Mouse (Mus musculus): ENCODE data around the gene Crhbp. TPM values are rescaled to one million over a fixed set of nuclear protein-coding genes. Genes with fewer than 3 reads are reported as not detected.

The Crhbp gene
- polyA plus RNA-seq, 1 experiment from 2014 or later = 0.17 TPM

DNA sequence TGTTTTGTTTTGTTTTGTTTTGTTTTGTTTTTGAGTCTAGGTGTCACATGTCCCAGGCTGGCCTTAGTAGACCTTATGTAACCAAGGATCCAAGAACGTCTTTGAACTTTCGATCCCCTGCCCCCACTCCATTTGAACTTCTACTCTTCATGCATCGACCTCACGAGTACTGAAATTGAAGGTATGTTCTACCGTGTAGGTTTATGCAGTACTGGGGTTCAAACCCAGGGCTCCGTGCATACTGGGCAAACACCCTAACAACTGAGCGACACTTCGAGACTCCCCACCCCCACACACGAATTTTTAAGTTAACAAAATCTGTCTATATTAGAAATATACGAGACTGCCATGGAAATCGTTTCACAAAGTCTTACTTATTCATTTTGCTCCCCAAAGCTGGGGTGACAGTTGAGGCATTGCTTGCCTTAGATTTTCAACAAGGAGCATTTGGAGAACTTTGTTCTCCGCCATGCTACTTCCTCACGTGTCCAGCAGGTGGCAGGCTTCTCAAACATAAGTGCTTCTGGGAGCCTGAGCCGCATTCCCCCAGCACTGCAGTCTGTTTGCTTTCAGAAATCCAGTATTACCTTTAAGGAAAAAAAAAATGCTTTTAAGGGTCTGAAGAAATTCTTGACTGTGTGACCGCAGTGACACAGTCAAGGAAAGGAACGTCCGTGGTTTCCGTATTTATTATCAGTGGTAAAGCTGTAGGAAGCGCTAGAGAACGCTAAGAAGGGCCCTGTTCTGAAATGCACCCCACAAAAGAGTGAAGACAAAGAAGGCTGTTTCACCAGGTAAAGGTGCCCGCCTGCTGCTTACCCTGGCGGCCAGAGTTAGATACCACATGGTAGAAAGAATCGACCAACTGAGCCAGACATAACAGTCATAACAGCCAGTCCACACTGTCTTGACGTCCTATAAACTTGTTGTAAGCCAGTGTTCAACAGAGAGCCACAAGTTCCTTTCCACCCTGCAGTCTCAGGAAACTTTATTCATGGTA, 54.6 kb downstream of the Crhbp start:
- WGBS = 32% methylated on average over 24 of the region's 24 CpGs
- ATAC-seq (replicated peaks; ENCODE audit: low FRiP score) (no peak), DNase-seq (ENCODE audit: low spot score) (peak; percentile 85)
- H3K9ac ChIP-seq (ENCODE audit: low read length) = no peak overlapping the region
- H3K4me2 ChIP-seq (ENCODE audit: low read depth, low read length, severe bottlenecking) = 0 out of 2 replicates have a peak overlapping the region, but pooled peaks have one; percentile 8
- no peak overlapping the region for H3K27ac ChIP-seq (ENCODE audit: low read depth, low read length)
- no peaks in the 10 kb centered on the region for H3K9me3 ChIP-seq (ENCODE audit: control insufficient read depth, low read length)
- H3K27me3 ChIP-seq (ENCODE audit: control insufficient read depth, insufficient read depth, low read length) = no peaks in the 10 kb centered on the region
- H3K36me3 ChIP-seq (ENCODE audit: control insufficient read depth, insufficient read depth, low read length) = no peaks in the 10 kb centered on the region
- H3K4me1 ChIP-seq (replicated peaks; ENCODE audit: control insufficient read depth, insufficient read depth, low read length) = no peaks in the 10 kb centered on the region
- H3K4me3 ChIP-seq (ENCODE audit: low read depth, low read length) = no peak overlapping the region

DNA sequence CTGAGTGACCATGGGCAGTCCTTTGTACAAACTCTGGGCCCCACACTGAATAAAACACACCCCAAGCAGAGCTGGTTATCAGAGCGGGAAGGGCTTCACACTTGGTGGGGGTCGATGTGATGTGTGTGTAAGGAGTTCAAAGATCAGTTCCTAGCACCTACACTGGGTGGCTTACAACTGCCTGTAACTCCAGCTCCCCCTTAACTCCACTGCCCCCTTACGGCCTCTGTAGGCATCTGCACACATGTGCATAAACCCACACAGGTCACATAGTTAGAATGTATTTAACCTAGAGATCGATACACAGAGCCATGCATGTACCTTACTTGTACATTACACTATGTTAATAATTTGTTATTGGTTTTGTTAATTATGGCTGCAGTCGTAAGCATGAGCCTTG, 56.5 kb downstream of the Crhbp start:
- DNase-seq (ENCODE audit: low spot score) = no peak
- H3K27me3 ChIP-seq (ENCODE audit: control insufficient read depth, insufficient read depth, low read length) = no peaks in the 10 kb centered on the region
- H3K4me3 ChIP-seq (ENCODE audit: low read depth, low read length) = no peak overlapping the region
- no peak overlapping the region for H3K4me2 ChIP-seq (ENCODE audit: low read depth, low read length, severe bottlenecking)
- no peak overlapping the region for H3K9ac ChIP-seq (ENCODE audit: low read length)
- no peaks in the 10 kb centered on the region for H3K9me3 ChIP-seq (ENCODE audit: control insufficient read depth, low read length)
- H3K4me1 ChIP-seq (replicated peaks; ENCODE audit: control insufficient read depth, insufficient read depth, low read length) = no peaks in the 10 kb centered on the region
- no peak for ATAC-seq (replicated peaks; ENCODE audit: low FRiP score)
- no peak overlapping the region for H3K27ac ChIP-seq (ENCODE audit: low read depth, low read length)
- H3K36me3 ChIP-seq (ENCODE audit: control insufficient read depth, insufficient read depth, low read length) = no peaks in the 10 kb centered on the region
- WGBS = 82% methylated on average over 5 of the region's 5 CpGs

DNA sequence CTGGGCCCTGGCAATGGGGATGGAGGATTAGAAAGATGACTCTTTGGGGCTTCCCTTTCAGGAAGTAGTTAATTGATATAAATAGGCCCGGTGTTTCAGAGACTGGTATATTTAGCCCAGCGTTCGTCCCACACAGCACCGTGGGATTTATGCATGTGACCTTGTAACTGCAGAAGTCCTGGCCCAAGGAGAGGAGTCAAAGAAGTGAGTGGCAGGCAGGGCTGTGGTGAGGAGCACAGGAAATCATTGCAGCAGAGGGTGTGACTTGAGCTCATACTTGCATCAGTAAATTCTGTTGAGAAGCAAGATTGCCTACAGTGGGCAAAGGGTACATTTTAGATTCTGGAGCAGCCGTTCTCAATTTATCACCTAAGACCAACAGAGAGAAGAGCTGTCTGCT, 62.3 kb downstream of the Crhbp start:
- Histone ChIP-seq H3K4me3 (ENCODE audit: low read depth, low read length) (no peak overlapping the region), H3K36me3 (ENCODE audit: control insufficient read depth, insufficient read depth, low read length) (no peaks in the 10 kb centered on the region), H3K4me2 (ENCODE audit: low read depth, low read length, severe bottlenecking) (no peak overlapping the region), H3K4me1 (replicated peaks; ENCODE audit: control insufficient read depth, insufficient read depth, low read length) (no peaks in the 10 kb centered on the region), H3K27ac (ENCODE audit: low read depth, low read length) (no peak overlapping the region), H3K27me3 (ENCODE audit: control insufficient read depth, insufficient read depth, low read length) (no peaks in the 10 kb centered on the region), H3K9ac (ENCODE audit: low read length) (no peak overlapping the region), H3K9me3 (ENCODE audit: control insufficient read depth, low read length) (no peaks in the 10 kb centered on the region)
- DNase-seq (ENCODE audit: low spot score) (no peak), ATAC-seq (replicated peaks; ENCODE audit: low FRiP score) (no peak)
- WGBS = 92% methylated on average over 5 of the region's 5 CpGs

Other genes with a start within 250 kb of the Crhbp start
- gene Pde8b, start 194.6 kb downstream of the Crhbp start, polyA plus RNA-seq (2014; fragmentation: Nextera tagmentation; extraction: Ambion mirVana) = 1.7 and 2.3 TPM in 2 replicates
- 63.9 and 64.5 TPM in 2 replicates for gene Zbed3, start 121.3 kb downstream of the Crhbp start, polyA plus RNA-seq (2014; fragmentation: Nextera tagmentation; extraction: Ambion mirVana)
- gene Aggf1, start 69.6 kb downstream of the Crhbp start, polyA plus RNA-seq (2014; fragmentation: Nextera tagmentation; extraction: Ambion mirVana) = 51.6 and 54.4 TPM in 2 replicates
- 0.83 and 1.7 TPM in 2 replicates for gene S100z, start 33.8 kb upstream of the Crhbp start, polyA plus RNA-seq (2014; fragmentation: Nextera tagmentation; extraction: Ambion mirVana)
- 0.12 TPM in 1 of 2 replicates, not detected in the other for gene F2rl1, start 80.3 kb upstream of the Crhbp start, polyA plus RNA-seq (2014; fragmentation: Nextera tagmentation; extraction: Ambion mirVana)
- gene F2r, start 173.6 kb upstream of the Crhbp start, polyA plus RNA-seq (2014; fragmentation: Nextera tagmentation; extraction: Ambion mirVana) = 121 and 122 TPM in 2 replicates